Mouse (Mus musculus) kidney, adult 9 months (tissue): ENCODE data around the gene Cnot4.
A peak's percentile ranks its signal among the peaks of the same experiment; 100 is the strongest.

ENCODE experiments used
- DNase-seq: peaks from one replicate; pipeline ENCODE4 v3.0.0; 2022

The Cnot4 gene

DNA sequence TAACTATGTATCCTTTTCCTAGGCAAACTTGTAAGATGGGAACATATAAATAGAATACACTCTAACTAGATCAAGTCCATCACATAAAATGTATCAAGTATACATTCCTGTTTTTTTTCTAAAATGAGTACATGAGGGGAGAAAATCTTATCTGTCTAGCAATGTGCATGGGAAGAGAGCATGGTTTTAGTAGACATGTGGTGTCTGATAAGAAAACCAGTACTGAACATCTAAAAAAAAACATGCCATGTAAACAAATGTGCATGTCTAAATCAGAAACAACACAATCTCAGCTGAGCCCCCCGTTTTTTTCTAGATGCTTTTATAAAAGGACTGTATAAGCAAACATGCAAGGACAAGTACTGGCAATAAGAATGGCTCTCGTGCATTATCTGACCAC lies 100.8 kb downstream of the Cnot4 start:
- no peak for DNase-seq

GRCm38 (mm10) chr6:35030811-35031210 lies 102.7 kb downstream of the Cnot4 start:
- no peak for DNase-seq

- DNase-seq, result no peak
Measured at GRCm38 (mm10) chr6:35030226-35030625, 103.3 kb downstream of the Cnot4 start.

DNA sequence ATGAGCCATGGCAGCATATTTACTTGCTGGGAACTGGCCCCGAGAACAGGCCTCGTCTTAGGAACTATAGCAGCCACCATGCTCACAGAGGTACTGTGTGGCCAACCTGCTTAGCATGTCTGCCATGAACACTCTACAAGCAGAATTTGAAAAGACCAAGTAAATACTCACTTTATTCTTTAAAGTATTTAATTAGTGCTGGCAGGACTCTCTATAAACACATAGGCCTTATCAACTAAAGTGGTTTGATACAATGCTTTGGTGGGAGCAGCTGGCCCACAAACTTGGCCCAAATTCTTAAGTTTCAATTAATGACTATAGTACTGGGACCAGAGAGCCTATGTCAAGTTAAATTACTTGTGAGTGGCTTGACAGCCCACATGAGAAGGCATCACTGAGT lies 105.5 kb downstream of the Cnot4 start:
- no peak for DNase-seq

DNA sequence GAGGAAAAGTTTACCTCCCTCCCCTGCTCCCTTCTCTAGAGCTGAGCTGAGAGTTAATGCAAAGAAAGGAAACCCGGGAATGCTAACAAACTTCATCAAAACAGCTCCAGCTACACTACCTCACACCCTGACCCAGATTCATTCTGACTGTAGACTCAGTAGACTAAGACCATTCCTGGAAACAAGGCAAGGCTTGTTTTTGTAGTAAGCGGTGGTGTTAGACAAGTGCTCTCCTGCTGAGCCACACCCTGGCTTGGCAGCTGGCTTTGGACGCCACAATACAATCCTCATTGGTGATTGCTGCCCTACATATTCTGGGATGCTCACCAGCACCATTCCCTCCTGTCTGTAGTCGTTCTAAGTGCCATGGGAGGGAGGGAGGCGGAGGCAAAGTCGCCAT lies 106.3 kb downstream of the Cnot4 start:
- DNase-seq, result no peak

DNA sequence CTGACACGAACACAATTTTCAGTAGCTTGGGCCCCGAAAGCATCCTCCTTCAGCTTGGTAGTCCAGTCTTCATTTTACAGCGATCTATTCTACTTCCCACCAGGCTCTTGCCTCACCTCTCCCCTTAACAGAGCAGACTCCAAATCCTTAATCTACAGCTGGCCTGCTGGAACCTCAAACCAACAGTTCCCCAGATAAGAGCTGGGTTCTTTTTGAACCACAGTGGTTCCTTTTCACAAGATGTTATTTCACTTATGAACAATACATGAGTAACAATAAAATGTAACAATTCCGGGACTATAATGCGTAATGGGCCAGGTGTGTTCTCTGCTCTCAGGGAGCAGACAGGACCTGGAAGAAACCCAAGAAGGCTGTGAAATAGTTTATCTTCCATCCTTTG lies 116.9 kb downstream of the Cnot4 start:
- no peak for DNase-seq

DNA sequence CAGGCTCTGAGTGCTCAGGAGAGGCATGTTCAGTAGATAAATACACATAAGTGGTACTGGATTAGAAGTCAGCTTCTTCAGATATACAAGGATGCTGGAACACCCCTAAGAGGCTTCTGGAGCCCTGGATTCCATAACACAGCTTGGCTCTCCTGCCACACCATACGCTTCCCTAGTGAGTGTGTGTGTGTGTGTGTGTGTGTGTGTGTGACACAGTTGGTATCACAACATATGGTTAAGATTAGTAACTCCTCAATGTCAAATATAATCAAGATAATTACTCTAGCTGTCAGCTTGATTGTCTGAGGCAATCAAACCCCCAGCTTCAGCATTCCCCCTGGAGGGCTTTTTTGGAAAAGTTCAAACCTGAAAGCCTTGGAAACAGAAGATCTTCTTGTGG lies 121.6 kb downstream of the Cnot4 start:
- DNase-seq, result no peak

GRCm38 (mm10) chr6:35010705-35011104 lies 122.8 kb downstream of the Cnot4 start:
- no peak for DNase-seq

GRCm38 (mm10) chr6:35002261-35002669 lies 131.3 kb downstream of the Cnot4 start:
- no peak for DNase-seq

- peak; percentile 28 for DNase-seq
Measured at GRCm38 (mm10) chr6:34999101-34999500, 134.4 kb downstream of the Cnot4 start.

DNA sequence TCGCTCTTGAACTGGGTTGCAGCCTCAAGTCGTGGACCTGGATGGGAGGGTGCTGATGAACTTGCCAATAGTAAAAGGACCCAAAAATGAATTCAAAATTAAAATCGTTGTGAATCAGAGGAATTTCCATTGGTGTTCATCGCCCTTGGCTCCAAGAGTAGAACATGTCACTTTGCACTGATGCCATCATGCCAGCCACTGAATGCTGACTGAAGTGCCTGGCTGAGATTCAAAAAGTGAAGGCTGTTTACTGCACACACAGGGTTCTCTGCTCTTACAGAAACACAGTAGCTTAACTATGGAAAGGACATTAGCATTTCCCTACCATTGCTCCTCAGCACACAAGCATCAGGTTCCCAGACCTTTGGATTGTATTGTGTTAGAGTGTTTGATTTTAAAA lies 137.0 kb downstream of the Cnot4 start:
- no peak for DNase-seq

- DNase-seq, result peak; percentile 85
Measured at GRCm38 (mm10) chr6:34995265-34995681, 138.3 kb downstream of the Cnot4 start.

GRCm38 (mm10) chr6:34994692-34995091 lies 138.8 kb downstream of the Cnot4 start:
- DNase-seq, result no peak

- no peak for DNase-seq
Measured at GRCm38 (mm10) chr6:34989263-34989662, 144.3 kb downstream of the Cnot4 start.

DNA sequence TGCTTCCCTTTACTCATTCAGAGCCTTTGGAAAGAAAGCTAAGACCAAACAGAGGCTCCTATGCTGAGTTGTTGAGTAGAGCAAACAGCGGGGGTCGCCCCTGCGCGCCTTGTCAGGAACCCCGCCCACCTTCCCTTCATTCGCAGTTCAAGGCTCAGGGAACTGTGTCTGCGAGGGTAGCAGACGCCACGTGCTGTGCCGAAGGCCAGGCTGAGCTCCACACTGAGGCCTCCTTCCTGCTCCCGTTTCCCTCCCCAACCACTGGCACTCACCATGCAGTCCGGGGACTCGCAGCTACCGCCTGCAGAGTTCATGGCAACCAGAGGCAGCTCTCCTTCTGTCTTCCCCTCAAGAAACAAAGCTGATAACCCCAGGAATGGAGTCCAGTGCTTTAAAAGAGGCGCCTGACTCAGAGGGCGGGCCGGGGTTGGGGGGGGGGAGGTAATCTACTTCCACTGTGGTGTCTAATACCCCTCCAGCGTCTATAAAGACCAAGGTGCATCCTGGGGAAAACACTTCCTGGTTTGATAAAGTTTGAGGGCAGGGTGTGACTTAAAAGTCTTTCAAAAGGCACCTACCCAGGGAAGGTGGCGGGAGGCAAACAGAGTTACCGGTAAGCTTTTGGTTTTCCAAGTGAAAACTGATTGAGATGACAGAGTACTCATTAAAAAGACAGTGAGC lies 145.3 kb downstream of the Cnot4 start, which contains the start of gene Slc23a4:
Gene Slc23a4, minus strand, starts transcription at position 324 of the 681 bp plus-strand sequence.
- DNase-seq, result no peak

DNA sequence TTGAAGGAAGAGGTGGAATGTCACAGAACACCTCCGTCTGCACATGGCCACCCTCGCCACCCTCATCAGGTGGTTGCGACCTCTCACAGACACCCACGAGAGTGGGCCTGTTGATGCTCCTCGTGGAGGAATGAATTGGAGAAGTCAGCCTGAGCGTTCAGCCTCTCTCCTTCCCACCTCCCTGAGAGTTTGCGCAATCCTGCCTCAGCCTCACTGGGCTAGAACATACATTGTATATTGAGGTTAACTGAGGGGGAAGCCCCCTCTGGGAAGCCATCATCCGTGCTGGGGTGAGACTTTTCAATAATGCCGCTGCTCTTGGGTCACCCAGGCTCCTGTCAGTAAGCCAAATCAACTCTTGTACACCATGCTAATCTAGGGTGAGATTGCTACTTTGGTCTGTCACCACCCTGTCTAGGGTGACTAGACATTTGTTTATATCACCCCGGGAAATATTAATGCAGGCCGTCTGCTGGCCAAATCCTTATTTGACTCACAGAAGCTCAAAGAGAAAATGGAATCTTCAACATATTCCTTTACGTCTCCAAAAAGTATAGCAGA lies 146.4 kb downstream of the Cnot4 start:
- DNase-seq, result no peak

DNA sequence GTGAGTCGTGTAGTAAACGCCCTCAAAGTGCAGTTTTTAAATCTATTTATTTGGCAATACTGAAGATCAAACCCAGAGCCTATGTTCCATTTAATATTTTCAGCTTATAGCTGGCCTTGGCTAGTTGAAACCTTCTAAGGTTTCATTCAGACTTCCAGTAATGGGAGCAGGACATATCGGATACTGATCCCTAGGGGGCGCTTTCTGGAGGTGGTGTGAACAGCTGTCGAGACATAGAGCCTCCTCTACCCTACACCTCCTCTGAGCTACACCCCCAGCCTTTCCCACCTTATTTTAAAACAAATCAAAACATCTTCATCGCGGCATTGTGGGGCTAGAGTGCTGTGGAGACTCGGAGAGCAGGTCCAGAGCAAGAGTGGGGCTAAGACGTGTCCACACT lies 152.9 kb downstream of the Cnot4 start:
- DNase-seq, result no peak

- no peak for DNase-seq
Measured at GRCm38 (mm10) chr6:34979291-34979690, 154.2 kb downstream of the Cnot4 start.
